Mouse (Mus musculus) small intestine, adult 2 months (tissue): Measurements from ENCODE around the gene Ngef. TPM values are rescaled to one million over a fixed set of nuclear protein-coding genes. Genes with fewer than 3 reads are reported as not detected.

Experiments
- H3K27ac ChIP-seq: fragments of 200-500 bp; 2 replicates; pipeline ENCODE4 v1.5.1; 2012; ENCODE audit warnings: low read depth, low read length, control low read depth, inconsistent platforms; ENCODE audit not compliant: insufficient read depth
- H3K27me3 ChIP-seq: fragments of 200-500 bp; 2 replicates; pipeline ENCODE4 v1.6.1; 2012; ENCODE audit warnings: mild to moderate bottlenecking, moderate library complexity, low read length, inconsistent platforms; ENCODE audit not compliant: control insufficient read depth, insufficient read depth
- H3K36me3 ChIP-seq: fragments of 200-500 bp; 2 replicates; pipeline ENCODE4 v1.6.1; 2012; ENCODE audit warnings: mild to moderate bottlenecking, low read length, control low read depth, inconsistent platforms; ENCODE audit not compliant: control insufficient read depth, insufficient read depth
- H3K4me1 ChIP-seq: fragments of 200-500 bp; 2 replicates; pipeline ENCODE4 v1.6.1; 2012; ENCODE audit warnings: low read length, inconsistent platforms, mixed read lengths; ENCODE audit not compliant: control insufficient read depth, insufficient read depth, insufficient read length
- H3K4me3 ChIP-seq: fragments of 200-500 bp; 2 replicates; pipeline ENCODE4 v1.5.1; 2012; ENCODE audit warnings: low read depth, mild to moderate bottlenecking, control low read depth, inconsistent platforms, low read length, moderate library complexity
- CTCF ChIP-seq: fragments of 200-500 bp; IDR thresholded peaks from 2 replicates; pipeline ENCODE4 v1.5.1; 2012; ENCODE audit warnings: low read depth, mild to moderate bottlenecking, control low read depth, inconsistent platforms, low read length, moderate library complexity, mixed read lengths; ENCODE audit not compliant: insufficient replicate concordance, insufficient read length; ENCODE audit errors: extremely low read depth
- POLR2A ChIP-seq: fragments of 200-500 bp; IDR thresholded peaks from 2 replicates; pipeline ENCODE4 v1.6.1; 2012; ENCODE audit warnings: low read depth, mild to moderate bottlenecking, control low read depth, inconsistent platforms, low read length, moderate library complexity
- WGBS: fragments of 180-500 bp; shearing (Covaris S2); methylation state at CpG from one replicate; pipeline ENCODE4 v1.1.7; 2018; 5-methylcytosine and 5-hydroxymethylcytosine counted together
- polyA plus RNA-seq: library from polyadenylated mRNA; depleted of rRNA; stranded (reverse); fragments of >200 nt; gene quantifications from 2 replicates; pipeline ENCODE4 v1.2.3, GENCODE M21; 2012

The Ngef gene
- polyA plus RNA-seq, 1 experiment = 24.1 TPM

GRCm38 (mm10) chr1:87594261-87594660, 20.6 kb upstream of the Ngef start:
- 51% methylated on average over 3 of the region's 3 CpGs for WGBS
- Histone ChIP-seq H3K27ac (no peak overlapping the region), H3K4me3 (no peak overlapping the region), H3K36me3 (no peaks in the 10 kb centered on the region), H3K27me3 (no peaks in the 10 kb centered on the region), H3K4me1 (peaks cover 3% of the 10 kb centered on the region; the same call in 1 of the 2 replicates)
- no peak for TF ChIP-seq POLR2A
- no peak for TF ChIP-seq CTCF

- TF ChIP-seq POLR2A = no peak
- no peak for TF ChIP-seq CTCF
- Histone ChIP-seq H3K27me3 (no peaks in the 10 kb centered on the region), H3K36me3 (no peaks in the 10 kb centered on the region), H3K27ac (no peak overlapping the region), H3K4me3 (no peak overlapping the region), H3K4me1 (peaks cover 3% of the 10 kb centered on the region; the same call in 1 of the 2 replicates)
- 31% methylated on average over 8 of the region's 8 CpGs for WGBS
These were observed 16.3 kb upstream of the Ngef start for GRCm38 (mm10) chr1:87589980-87590379.

- no peak for TF ChIP-seq POLR2A
- TF ChIP-seq CTCF = no peak
- Histone ChIP-seq H3K27me3 (no peaks in the 10 kb centered on the region), H3K4me3 (no peak overlapping the region), H3K27ac (no peak overlapping the region), H3K4me1 (peaks cover 3% of the 10 kb centered on the region; the same call in 1 of the 2 replicates), H3K36me3 (no peaks in the 10 kb centered on the region)
- 93% methylated on average over 7 of the region's 7 CpGs for WGBS
These were observed 15.5 kb upstream of the Ngef start for GRCm38 (mm10) chr1:87589162-87589561.

- 69% methylated on average over 3 of the region's 3 CpGs for whole genome bisulfite sequencing
- Histone ChIP-seq H3K4me3 (no peak overlapping the region), H3K36me3 (no peaks in the 10 kb centered on the region), H3K4me1 (peaks cover 4% of the 10 kb centered on the region; the same call in 1 of the 2 replicates), H3K27ac (no peak overlapping the region), H3K27me3 (no peaks in the 10 kb centered on the region)
- TF ChIP-seq POLR2A (no peak), CTCF (no peak)
These were observed 7.2 kb upstream of the Ngef start for GRCm38 (mm10) chr1:87580824-87581223.

- TF ChIP-seq POLR2A (no peak), CTCF (no peak)
- Histone ChIP-seq H3K36me3 (no peaks in the 10 kb centered on the region), H3K27ac (peak overlapping the region; percentile 72), H3K4me3 (no peak overlapping the region), H3K4me1 (peaks cover 10% of the 10 kb centered on the region; the same call in 1 of the 2 replicates), H3K27me3 (no peaks in the 10 kb centered on the region)
- 27% methylated on average over 6 of the region's 6 CpGs for WGBS
These were observed 5.3 kb upstream of the Ngef start for GRCm38 (mm10) chr1:87578965-87579364.

GRCm38 (mm10) chr1:87574785-87575184, 1.1 kb upstream of the Ngef start:
- peaks cover 15% of the 10 kb centered on the region; the same call in 1 of the 2 replicates for H3K4me1 ChIP-seq
- H3K4me3 ChIP-seq = no peak overlapping the region
- no peaks in the 10 kb centered on the region for H3K36me3 ChIP-seq
- TF ChIP-seq POLR2A = no peak; the same call in 1 of the 2 replicates
- no peak for TF ChIP-seq CTCF
- 15% methylated on average over 7 of the region's 7 CpGs for WGBS
- H3K27ac ChIP-seq = peak overlapping the region; percentile 98
- no peaks in the 10 kb centered on the region for H3K27me3 ChIP-seq

GRCm38 (mm10) chr1:87574353-87574752, 683 bp upstream of the Ngef start:
- TF ChIP-seq CTCF = no peak; the same call in 1 of the 2 replicates
- no peak for TF ChIP-seq POLR2A
- H3K4me1 ChIP-seq = peaks cover 15% of the 10 kb centered on the region; the same call in 1 of the 2 replicates
- peak overlapping the region; percentile 98 for H3K27ac ChIP-seq
- 16% methylated on average over 6 of the region's 6 CpGs for WGBS
- H3K27me3 ChIP-seq = no peaks in the 10 kb centered on the region
- H3K4me3 ChIP-seq = peak overlapping the region; percentile 49
- no peaks in the 10 kb centered on the region for H3K36me3 ChIP-seq
